Mouse (Mus musculus) kidney, postnatal 0 days (tissue): Measurements from ENCODE around the gene Mog. TPM values are rescaled to one million over a fixed set of nuclear protein-coding genes. Genes with fewer than 3 reads are reported as not detected.

Experiments
- ATAC-seq: fragments of 200-750 bp; cut with Nextera tagmentation; replicated peaks from 2 replicates; pipeline ENCODE4 v1.8.0; 2017; ENCODE audit warnings: low read depth, moderate number of reproducible peaks, moderate TSS enrichment, moderate library complexity; ENCODE audit not compliant: low FRiP score
- DNase-seq: peaks from one replicate; pipeline ENCODE4 v3.0.0-alpha.2; 2016; ENCODE audit warnings: low spot score
- H3K27ac ChIP-seq: fragments of 300-500 bp; sonication (generic); 2 replicates; pipeline ENCODE4 v1.5.1; 2014; ENCODE audit warnings: mild to moderate bottlenecking
- H3K27me3 ChIP-seq: fragments of 300-500 bp; sonication (generic); 2 replicates; pipeline ENCODE4 v1.6.1; 2014; ENCODE audit warnings: low read length, mixed read lengths; ENCODE audit not compliant: insufficient read depth
- H3K36me3 ChIP-seq: fragments of 300-500 bp; sonication (generic); 2 replicates; pipeline ENCODE4 v1.6.1; 2014; ENCODE audit warnings: low read length, mixed read lengths; ENCODE audit not compliant: insufficient read depth
- H3K4me1 ChIP-seq: fragments of 300-500 bp; sonication (generic); replicated peaks from 2 replicates; pipeline ENCODE4 v1.6.1; 2014; ENCODE audit warnings: antibody characterized with exemption, low read length, mixed read lengths; ENCODE audit not compliant: insufficient read depth
- H3K4me2 ChIP-seq: fragments of 300-500 bp; sonication (generic); 2 replicates; pipeline ENCODE4 v1.6.1; 2014; ENCODE audit warnings: mild to moderate bottlenecking, low read length, moderate library complexity, mixed read lengths
- H3K4me3 ChIP-seq: fragments of 300-500 bp; sonication (generic); replicated peaks from 2 replicates; pipeline ENCODE4 v1.5.1; 2014; ENCODE audit warnings: low read depth, low read length
- H3K9ac ChIP-seq: fragments of 300-500 bp; sonication (generic); 2 replicates; pipeline ENCODE4 v1.6.1; 2014; ENCODE audit warnings: low read depth, low read length
- H3K9me3 ChIP-seq: fragments of 300-500 bp; sonication (generic); replicated peaks from 2 replicates; pipeline ENCODE4 v1.6.1; 2016; ENCODE audit warnings: low read length, inconsistent platforms, mixed read lengths
- CTCF ChIP-seq: IDR thresholded peaks from 2 replicates; pipeline ENCODE4 v1.5.1; 2016; ENCODE audit warnings: antibody characterized with exemption, low read depth, mild to moderate bottlenecking, moderate library complexity
- WGBS: fragments of 180-500 bp; shearing (Covaris S2); extraction: QIAGEN DNeasy Blood & Tissue Kit; methylation state at CpG from one replicate; pipeline ENCODE4 v1.1.7; 2014; 5-methylcytosine and 5-hydroxymethylcytosine counted together
- polyA plus RNA-seq: library from polyadenylated mRNA; unstranded; fragments of >200 nt; fragmentation: Nextera tagmentation; extraction: Ambion mirVana; gene quantifications from 2 replicates; pipeline ENCODE4 v1.2.1, GENCODE M21; 2015

Mog gene
- polyA plus RNA-seq, 1 experiment from 2014 or later, result not detected

GRCm38 (mm10) chr17:37063686-37064495 lies 40.7 kb upstream of the Mog start:
- no peak overlapping the region for H3K9ac ChIP-seq
- TF ChIP-seq CTCF, result no peak
- H3K36me3 ChIP-seq, result peaks cover 59% of the 10 kb centered on the region
- no peak for DNase-seq
- H3K9me3 ChIP-seq, result no peaks in the 10 kb centered on the region
- H3K4me3 ChIP-seq, result no peak overlapping the region
- no peaks in the 10 kb centered on the region for H3K4me1 ChIP-seq
- no peak for ATAC-seq
- WGBS, result 87% methylated on average over 11 of the region's 11 CpGs
- no peaks in the 10 kb centered on the region for H3K27me3 ChIP-seq
- no peak overlapping the region for H3K4me2 ChIP-seq
- H3K27ac ChIP-seq, result no peak overlapping the region

GRCm38 (mm10) chr17:37063063-37063462 lies 39.9 kb upstream of the Mog start:
- Histone ChIP-seq H3K36me3 (peaks cover 65% of the 10 kb centered on the region), H3K4me3 (no peak overlapping the region), H3K9me3 (no peaks in the 10 kb centered on the region), H3K27me3 (no peaks in the 10 kb centered on the region), H3K4me2 (no peak overlapping the region), H3K27ac (no peak overlapping the region), H3K4me1 (no peaks in the 10 kb centered on the region), H3K9ac (no peak overlapping the region)
- ATAC-seq (no peak), DNase-seq (no peak)
- 79% methylated on average over 10 of the region's 10 CpGs for WGBS
- no peak for TF ChIP-seq CTCF

- Histone ChIP-seq H3K9ac (no peak overlapping the region), H3K4me2 (no peak overlapping the region), H3K9me3 (no peaks in the 10 kb centered on the region), H3K27me3 (no peaks in the 10 kb centered on the region), H3K27ac (no peak overlapping the region), H3K36me3 (peaks cover 59% of the 10 kb centered on the region), H3K4me1 (no peaks in the 10 kb centered on the region), H3K4me3 (no peak overlapping the region)
- no peak for TF ChIP-seq CTCF
- no peak for ATAC-seq
- DNase-seq, result no peak
- 90% methylated on average over 10 of the region's 10 CpGs for WGBS
Observed at GRCm38 (mm10) chr17:37062101-37062641, 39.0 kb upstream of the Mog start.

GRCm38 (mm10) chr17:37061435-37061834 lies 38.2 kb upstream of the Mog start:
- no peak for TF ChIP-seq CTCF
- Histone ChIP-seq H3K4me2 (no peak overlapping the region), H3K9ac (no peak overlapping the region), H3K36me3 (peaks cover 58% of the 10 kb centered on the region), H3K27ac (no peak overlapping the region), H3K4me1 (no peaks in the 10 kb centered on the region), H3K9me3 (no peaks in the 10 kb centered on the region), H3K4me3 (no peak overlapping the region), H3K27me3 (no peaks in the 10 kb centered on the region)
- DNase-seq (no peak), ATAC-seq (no peak)
- WGBS, result 92% methylated on average over 3 of the region's 3 CpGs

GRCm38 (mm10) chr17:37056957-37057356 lies 33.8 kb upstream of the Mog start:
- no peaks in the 10 kb centered on the region for H3K9me3 ChIP-seq
- no peak overlapping the region for H3K9ac ChIP-seq
- TF ChIP-seq CTCF, result no peak
- no peak overlapping the region for H3K4me2 ChIP-seq
- peaks cover 46% of the 10 kb centered on the region for H3K36me3 ChIP-seq
- no peak for DNase-seq
- H3K4me1 ChIP-seq, result no peaks in the 10 kb centered on the region
- H3K27me3 ChIP-seq, result no peaks in the 10 kb centered on the region
- H3K27ac ChIP-seq, result no peak overlapping the region
- WGBS, result 85% methylated on average over 6 of the region's 6 CpGs
- H3K4me3 ChIP-seq, result no peak overlapping the region
- no peak for ATAC-seq

GRCm38 (mm10) chr17:37051745-37052144 lies 28.5 kb upstream of the Mog start:
- Histone ChIP-seq H3K27ac (no peak overlapping the region), H3K27me3 (no peaks in the 10 kb centered on the region), H3K9ac (no peak overlapping the region), H3K4me3 (no peak overlapping the region), H3K9me3 (no peaks in the 10 kb centered on the region), H3K4me2 (no peak overlapping the region), H3K36me3 (0 out of 2 replicates have a peak, but pooled peaks cover 20% of the 10 kb centered on the region), H3K4me1 (peaks cover 9% of the 10 kb centered on the region; the same call in 1 of the 2 replicates)
- ATAC-seq, result no peak
- 63% methylated on average over 4 of the region's 4 CpGs for WGBS
- TF ChIP-seq CTCF, result no peak
- DNase-seq, result no peak
